Mouse (Mus musculus): ENCODE results near the gene Stx1a. TPM values are rescaled to one million over a fixed set of nuclear protein-coding genes. Genes with fewer than 3 reads are reported as not detected.
"Not testable (repeated sequence)": the region's sequence is repeated elsewhere in the genome, so short reads cannot be mapped to it uniquely, and the experiment has no call there.

The Stx1a gene
- polyA plus RNA-seq, 1 experiment from 2014 or later = 0.26 TPM

DNA sequence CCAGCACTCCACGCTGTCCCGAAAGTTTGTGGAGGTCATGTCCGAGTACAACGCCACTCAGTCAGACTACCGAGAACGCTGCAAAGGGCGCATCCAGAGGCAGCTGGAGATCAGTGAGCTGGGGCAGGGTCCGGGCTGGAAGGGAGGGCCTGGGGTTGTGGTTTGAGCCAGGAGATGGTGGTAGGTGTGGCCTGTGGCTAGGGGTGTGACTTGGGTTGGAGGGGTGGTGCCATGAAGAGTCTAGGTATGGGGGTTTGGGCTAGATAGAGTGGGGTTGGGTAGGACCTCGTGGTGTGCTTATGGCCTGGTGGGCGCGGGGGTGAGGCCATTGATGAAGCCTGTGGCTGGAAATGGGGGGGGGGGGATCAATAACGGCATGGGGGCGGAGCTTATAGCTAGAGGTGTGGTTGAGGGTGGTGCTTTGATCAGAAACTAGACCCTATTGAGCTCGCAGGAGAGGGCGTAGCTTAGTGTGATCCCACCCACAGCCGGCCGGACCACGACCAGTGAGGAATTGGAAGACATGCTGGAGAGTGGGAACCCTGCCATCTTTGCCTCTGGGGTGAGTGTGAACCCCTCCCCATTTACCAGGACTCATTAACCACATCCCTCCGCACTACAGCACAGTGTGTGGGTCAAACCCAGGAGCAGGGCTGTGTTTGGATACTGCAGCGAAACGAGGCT lies 19.0 kb downstream of the Stx1a start:
- no peak overlapping the region for H3K27ac ChIP-seq
- 89% methylated on average over 17 of the region's 21 CpGs for WGBS (ENCODE audit: missing documents)
- H3K4me3 ChIP-seq (ENCODE audit: inconsistent target) = no peak overlapping the region

DNA sequence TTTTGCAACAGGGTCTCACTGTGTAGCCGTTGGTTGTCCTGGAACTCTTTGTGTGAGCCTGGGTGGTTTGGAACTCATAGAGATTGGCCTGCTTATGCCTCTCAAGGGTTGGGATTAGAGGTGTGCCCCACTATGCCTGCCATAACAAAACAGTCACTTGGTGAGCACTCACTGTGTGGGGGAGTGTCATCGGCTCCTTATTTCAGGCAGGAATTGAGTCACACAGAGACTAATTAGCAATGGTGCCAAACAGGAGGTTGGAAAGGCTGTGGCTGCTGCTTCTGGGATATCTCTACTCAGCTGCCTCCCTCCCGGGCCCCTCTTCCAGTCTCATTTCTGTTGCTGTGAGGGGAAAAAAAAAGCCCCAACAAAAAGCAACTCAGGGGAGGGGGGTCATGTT lies 21.3 kb downstream of the Stx1a start:
- Histone ChIP-seq H3K36me3 (ENCODE audit: inconsistent target) (no peaks in the 10 kb centered on the region), H3K4me3 (ENCODE audit: inconsistent target) (no peak overlapping the region), H3K27ac (no peak overlapping the region), H3K79me2 (ENCODE audit: inconsistent target) (no peaks in the 10 kb centered on the region)
- WGBS (ENCODE audit: missing documents) = 100% methylated on average over 3 of the region's 3 CpGs

More for the DNA sequence above, 19.0 kb downstream of the Stx1a start:
- H3K36me3 ChIP-seq (ENCODE audit: inconsistent target) = no peaks in the 10 kb centered on the region
- no peaks in the 10 kb centered on the region for H3K79me2 ChIP-seq (ENCODE audit: inconsistent target)

DNA sequence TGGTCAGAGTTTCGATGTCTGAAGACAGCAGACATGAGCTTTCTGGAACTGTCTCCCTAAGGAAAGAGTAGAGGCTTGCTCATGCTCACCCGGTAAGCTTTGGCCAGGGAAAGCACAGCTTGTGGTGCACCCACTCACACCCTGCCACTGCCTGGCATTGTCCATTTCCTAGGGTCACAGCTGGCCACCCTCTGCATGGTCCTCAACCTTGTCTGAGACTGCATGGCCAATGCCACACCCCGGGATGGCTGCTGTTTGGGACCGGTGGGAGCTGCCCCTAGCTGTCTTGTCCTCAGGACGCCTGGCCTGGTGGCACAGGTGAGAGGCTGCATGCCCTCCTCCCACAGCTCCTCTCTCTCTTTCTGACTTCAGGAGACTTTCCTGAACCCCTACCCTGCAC lies 25.3 kb downstream of the Stx1a start:
- WGBS (ENCODE audit: missing documents) = 93% methylated on average over 2 of the region's 5 CpGs
- Histone ChIP-seq H3K79me2 (ENCODE audit: inconsistent target) (no peaks in the 10 kb centered on the region), H3K4me3 (ENCODE audit: inconsistent target) (no peak overlapping the region), H3K36me3 (ENCODE audit: inconsistent target) (peaks cover 10% of the 10 kb centered on the region; the same call in 1 of the 2 replicates), H3K27ac (no peak overlapping the region)

DNA sequence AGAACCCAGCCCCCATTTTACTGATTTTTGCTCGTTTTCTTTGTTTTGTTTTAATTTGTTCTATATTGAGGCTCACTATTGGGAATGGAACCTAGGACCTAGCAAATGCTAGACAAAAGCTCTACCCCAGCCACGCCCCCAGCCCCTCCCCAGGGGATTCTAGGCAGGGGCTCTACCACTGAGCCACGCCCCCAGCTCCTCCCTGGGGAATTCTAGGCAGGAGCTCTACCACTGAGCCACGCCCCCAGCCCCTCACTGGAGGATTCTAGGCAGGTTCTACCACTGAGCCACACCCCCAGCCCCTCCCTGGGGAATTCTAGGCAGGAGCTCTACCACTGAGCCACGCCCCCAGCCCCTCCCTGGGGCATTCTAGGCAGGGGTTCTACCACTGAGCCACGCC lies 26.0 kb downstream of the Stx1a start:
- 94% methylated on average over 5 of the region's 6 CpGs for WGBS (ENCODE audit: missing documents)
- peaks cover 17% of the 10 kb centered on the region for H3K36me3 ChIP-seq (ENCODE audit: inconsistent target)
- H3K27ac ChIP-seq; H3K79me2 ChIP-seq (ENCODE audit: inconsistent target); H3K4me3 ChIP-seq (ENCODE audit: inconsistent target): not testable (repeated sequence)

DNA sequence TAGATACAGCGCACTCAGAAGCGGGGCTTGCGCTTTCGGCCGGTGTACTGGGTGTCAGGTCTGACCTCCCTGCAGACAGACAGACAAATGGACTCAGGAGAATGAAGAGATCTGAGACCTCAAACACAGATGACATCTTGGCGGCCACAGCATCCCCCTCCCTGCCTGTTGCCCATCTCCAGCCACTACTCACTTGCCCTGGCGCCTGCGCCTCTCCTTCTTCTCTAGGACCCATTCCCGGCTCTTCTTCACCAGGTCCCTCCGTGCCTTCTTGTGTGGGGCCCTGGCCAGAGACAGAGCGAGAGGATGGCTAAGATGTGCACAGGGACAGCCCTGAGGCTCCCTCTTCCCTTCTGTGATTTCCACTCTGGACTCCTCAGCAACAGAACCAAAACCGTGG lies 30.1 kb downstream of the Stx1a start:
- H3K27ac ChIP-seq = no peak overlapping the region
- peaks cover 48% of the 10 kb centered on the region for H3K36me3 ChIP-seq (ENCODE audit: inconsistent target)
- H3K79me2 ChIP-seq (ENCODE audit: inconsistent target) = no peaks in the 10 kb centered on the region
- H3K4me3 ChIP-seq (ENCODE audit: inconsistent target) = no peak overlapping the region
- 96% methylated on average over 12 of the region's 12 CpGs for WGBS (ENCODE audit: missing documents)

DNA sequence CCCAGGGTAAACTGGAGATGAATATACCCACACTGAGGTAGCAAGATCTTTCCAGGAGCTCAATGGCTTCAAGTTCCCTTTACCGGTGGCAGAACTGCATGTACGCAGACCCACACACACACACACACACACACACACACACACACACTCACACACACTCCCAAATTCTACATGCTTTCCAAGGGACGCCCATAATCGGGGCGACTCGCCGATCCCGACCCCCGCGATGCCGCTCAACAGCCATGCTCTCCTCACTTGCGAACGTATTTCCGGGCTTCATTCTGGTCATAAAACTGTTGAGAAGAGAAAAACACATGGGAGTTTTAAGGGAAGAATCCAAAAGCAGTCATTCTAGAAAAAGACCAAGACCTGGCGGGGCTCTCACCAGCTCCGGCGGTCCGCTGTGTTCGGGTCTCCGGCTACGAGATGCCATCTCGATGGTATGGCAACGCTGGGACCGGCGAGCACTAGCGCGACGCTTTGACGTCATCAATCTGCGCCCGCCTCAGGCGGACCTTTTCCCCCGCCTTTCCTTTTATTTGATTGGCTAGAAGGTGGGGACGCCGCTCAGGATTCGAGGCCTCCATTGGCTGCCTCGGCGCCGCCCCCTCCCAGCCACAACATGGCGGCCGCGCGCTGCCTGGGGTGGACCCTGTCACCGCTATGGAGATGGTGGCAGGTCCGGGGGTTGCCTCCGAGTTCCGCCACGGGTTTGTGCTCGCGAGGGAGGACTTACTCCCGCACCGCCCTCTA lies 40.5 kb downstream of the Stx1a start, which contains the start of gene Dnajc30:
Gene Dnajc30 (plus strand): TSS at position 574 of the 753 bp plus-strand sequence.
- Histone ChIP-seq H3K27ac (no peak within 1 kb of the TSS), H3K4me3 (ENCODE audit: inconsistent target) (peak within 1 kb of the TSS; percentile 92), H3K79me2 (ENCODE audit: inconsistent target) (peaks cover 23% of the 10 kb centered on the region; the same call in 1 of the 2 replicates), H3K36me3 (ENCODE audit: inconsistent target) (peaks cover 17% of the 10 kb centered on the region; the same call in 1 of the 2 replicates)
- under 1% methylated on average over 52 of the region's 52 CpGs for WGBS (ENCODE audit: missing documents)

DNA sequence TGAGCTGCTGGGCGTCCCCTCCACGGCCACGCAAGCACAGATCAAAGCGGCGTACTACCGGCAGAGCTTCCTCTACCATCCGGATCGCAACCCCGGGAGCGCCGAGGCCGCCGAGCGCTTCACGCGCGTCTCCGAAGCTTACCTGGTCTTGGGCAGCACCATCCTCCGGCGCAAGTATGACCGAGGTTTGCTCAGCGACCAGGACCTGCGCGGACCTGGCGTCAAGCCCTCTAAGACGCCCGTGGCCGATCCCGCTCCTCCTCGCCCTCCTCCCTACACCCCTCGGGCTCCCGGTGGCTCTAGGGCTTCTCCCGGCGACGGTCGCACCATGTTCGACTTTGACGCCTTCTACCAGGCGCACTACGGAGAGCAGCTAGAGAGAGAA lies 41.1 kb downstream of the Stx1a start:
- peak overlapping the region; percentile 92 for H3K4me3 ChIP-seq (ENCODE audit: inconsistent target)
- H3K36me3 ChIP-seq (ENCODE audit: inconsistent target) = peaks cover 11% of the 10 kb centered on the region; the same call in 1 of the 2 replicates
- under 1% methylated on average over 40 of the region's 40 CpGs for WGBS (ENCODE audit: missing documents)
- peaks cover 23% of the 10 kb centered on the region; the same call in 1 of the 2 replicates for H3K79me2 ChIP-seq (ENCODE audit: inconsistent target)
- H3K27ac ChIP-seq = no peak overlapping the region

DNA sequence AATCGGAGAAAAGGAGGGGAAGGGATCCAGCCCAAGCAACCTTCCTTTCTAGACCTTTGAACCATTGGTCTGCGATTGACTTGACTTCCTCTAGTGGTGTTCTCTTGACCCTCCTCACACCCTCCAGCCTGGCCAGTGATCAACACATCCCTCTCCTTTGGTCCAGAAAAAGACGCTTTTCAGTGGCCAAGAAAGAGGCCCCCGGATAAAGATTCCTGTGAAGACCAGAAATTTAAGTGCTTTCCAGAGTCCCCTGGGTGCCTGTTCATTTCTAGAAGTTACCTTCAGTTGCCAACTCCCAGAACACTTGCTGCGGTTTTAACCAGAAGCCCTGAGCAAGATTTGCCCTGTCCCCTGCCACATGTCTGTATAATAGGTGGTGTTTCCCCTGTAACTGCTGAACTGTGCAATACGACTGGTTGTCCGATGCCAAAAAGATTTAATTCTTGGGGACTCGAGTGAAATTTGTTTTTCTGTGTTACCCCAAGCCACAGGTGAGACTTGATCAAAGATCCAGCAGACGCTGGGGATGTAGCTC lies 41.7 kb downstream of the Stx1a start, which contains the start of gene Bud23:
Gene Bud23 (minus strand): TSS at position 51 of the 538 bp plus-strand sequence.
- WGBS (ENCODE audit: missing documents) = 77% methylated on average over 7 of the region's 9 CpGs
- H3K27ac ChIP-seq; H3K36me3 ChIP-seq (ENCODE audit: inconsistent target): not testable (repeated sequence)
- Histone ChIP-seq H3K79me2 (ENCODE audit: inconsistent target) (peaks cover 23% of the 10 kb centered on the region; the same call in 1 of the 2 replicates), H3K4me3 (ENCODE audit: inconsistent target) (peak within 1 kb of the TSS; percentile 92)

DNA sequence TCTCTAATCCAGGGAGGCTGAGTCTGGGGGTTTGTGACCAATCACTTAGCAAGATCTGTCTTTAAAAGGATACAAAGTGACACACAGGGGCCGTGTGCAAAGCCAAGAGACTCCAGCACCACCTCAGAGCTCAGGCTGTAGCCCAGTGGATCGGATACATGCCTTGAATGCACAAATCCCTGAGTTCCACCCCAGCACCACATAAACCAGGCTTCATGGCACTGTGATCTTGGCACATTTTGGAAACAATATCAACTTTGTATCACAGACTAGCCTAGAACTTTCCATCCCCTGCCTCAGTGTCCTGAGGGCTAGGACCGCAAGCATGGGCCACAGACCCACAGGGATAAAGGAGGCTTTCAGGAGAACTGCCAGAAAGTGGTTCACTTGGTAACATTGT lies 42.7 kb downstream of the Stx1a start:
- Histone ChIP-seq H3K79me2 (ENCODE audit: inconsistent target) (peaks cover 23% of the 10 kb centered on the region; the same call in 1 of the 2 replicates), H3K27ac (no peak overlapping the region)
- 100% methylated on average over 3 of the region's 3 CpGs for WGBS (ENCODE audit: missing documents)

DNA sequence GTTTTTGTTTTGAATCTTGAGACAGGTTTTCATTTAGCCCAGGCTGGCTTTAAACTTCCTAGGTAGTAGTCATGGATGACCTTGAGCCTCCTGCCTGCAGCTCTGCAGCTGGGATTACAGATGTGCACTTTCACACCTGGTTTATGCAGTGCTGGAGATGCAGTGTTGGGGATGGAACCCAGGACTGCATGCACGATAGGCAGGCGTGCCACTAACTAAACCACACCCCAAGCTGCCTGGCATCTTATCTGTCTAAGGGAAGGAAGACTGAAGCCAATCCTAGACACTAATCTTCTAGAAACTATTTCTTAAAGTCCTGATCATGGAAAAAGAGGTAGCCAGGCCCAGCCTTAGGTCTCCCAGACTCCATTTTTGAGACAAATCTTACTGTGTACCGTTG lies 47.2 kb downstream of the Stx1a start:
- 90% methylated on average over 3 of the region's 3 CpGs for WGBS (ENCODE audit: missing documents)
- no peaks in the 10 kb centered on the region; the same call in 1 of the 2 replicates for H3K36me3 ChIP-seq (ENCODE audit: inconsistent target)
- no peaks in the 10 kb centered on the region; the same call in 1 of the 2 replicates for H3K79me2 ChIP-seq (ENCODE audit: inconsistent target)
- no peak overlapping the region for H3K4me3 ChIP-seq (ENCODE audit: inconsistent target)
- no peak overlapping the region for H3K27ac ChIP-seq

More for the DNA sequence above, 42.7 kb downstream of the Stx1a start:
- Histone ChIP-seq H3K36me3 (ENCODE audit: inconsistent target) (no peaks in the 10 kb centered on the region; the same call in 1 of the 2 replicates), H3K4me3 (ENCODE audit: inconsistent target) (no peak overlapping the region)

DNA sequence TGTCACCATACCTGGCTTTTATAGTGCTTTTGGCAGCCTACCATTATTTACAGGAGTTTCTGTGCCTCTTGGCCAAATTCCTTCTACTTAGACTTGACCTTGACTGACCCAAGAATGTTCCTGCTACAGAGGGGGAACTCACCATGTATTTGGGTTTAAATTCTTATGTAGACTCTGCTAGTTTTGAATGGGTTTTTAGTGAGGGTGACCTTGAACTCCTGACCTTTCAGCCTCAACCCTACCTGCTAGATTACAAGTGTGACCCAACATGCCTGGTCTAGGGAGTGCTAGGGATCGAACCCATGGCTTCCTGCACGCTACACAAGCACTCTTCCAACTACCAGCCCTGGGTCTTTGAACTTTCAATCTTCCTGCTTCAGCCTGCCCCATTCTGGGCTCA lies 48.8 kb downstream of the Stx1a start:
- Histone ChIP-seq H3K27ac (no peak overlapping the region), H3K36me3 (ENCODE audit: inconsistent target) (no peaks in the 10 kb centered on the region; the same call in 1 of the 2 replicates), H3K4me3 (ENCODE audit: inconsistent target) (no peak overlapping the region), H3K79me2 (ENCODE audit: inconsistent target) (no peaks in the 10 kb centered on the region)
- WGBS (ENCODE audit: missing documents) = 94% methylated on average over 2 of the region's 2 CpGs

DNA sequence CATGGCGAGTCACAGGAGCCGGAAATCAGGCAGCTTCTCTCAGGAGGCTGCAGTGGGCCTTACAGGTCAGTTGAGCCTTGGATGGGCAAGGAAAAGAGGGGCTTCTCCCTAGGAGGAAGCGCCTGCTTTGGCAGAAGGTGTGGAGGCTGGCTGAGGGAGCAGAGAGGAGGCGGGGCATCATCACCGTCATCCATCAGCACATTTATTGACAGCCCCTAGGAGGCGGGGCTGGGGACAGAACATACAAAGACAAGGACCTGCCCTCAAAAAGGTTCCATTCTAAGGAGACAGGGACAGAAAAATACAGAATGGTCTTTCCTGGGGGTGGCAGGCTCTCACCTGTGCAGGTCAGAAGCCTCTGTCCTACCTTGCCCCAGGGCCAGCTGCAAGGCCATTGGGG lies 49.4 kb downstream of the Stx1a start:
- WGBS (ENCODE audit: missing documents) = 92% methylated on average over 6 of the region's 6 CpGs
- H3K79me2 ChIP-seq (ENCODE audit: inconsistent target) = no peaks in the 10 kb centered on the region
- no peak overlapping the region for H3K4me3 ChIP-seq (ENCODE audit: inconsistent target)
- H3K36me3 ChIP-seq (ENCODE audit: inconsistent target) = no peaks in the 10 kb centered on the region
- H3K27ac ChIP-seq = no peak overlapping the region

DNA sequence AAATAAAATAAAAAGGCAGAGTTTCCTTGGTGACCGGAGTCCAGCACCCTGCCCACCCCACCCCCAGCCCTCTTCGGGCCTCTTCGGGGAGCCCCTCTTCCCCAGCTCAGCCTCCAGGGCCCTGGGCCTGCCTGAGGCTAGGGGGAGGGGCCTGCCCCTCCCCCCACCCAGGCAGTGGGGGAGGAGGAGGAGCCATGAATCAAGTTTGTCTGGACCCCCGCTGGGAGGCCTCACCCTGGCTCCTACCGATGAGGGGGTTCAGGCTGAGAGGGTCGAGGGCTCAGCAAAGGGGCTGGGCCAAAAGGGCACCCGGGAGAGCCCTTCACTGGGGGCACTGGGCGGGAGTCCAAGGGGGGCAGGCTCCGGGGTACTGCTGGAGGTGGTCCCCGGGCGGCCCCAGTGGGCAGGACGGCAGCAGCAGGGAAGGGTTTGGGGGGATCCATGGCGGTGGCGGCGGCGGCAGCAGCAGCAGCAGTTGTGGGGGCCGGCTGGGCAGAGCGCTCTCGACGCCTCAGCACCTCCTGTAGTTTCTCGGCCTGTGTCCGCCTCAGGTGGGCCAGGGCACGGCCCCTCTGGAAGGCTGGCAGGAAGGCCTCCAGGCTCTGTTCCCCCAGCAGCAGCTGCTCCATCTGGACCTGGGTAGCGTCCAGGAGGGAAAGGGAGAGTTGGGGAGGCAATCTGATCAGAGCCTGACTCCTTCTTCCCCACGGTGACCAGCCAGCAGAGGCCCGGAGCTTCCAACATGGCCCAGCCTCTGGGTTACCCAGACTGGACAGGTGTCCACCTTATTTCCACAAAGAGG lies 50.3 kb downstream of the Stx1a start:
- 71% methylated on average over 18 of the region's 26 CpGs for WGBS (ENCODE audit: missing documents)
- Histone ChIP-seq H3K79me2 (ENCODE audit: inconsistent target) (no peaks in the 10 kb centered on the region), H3K27ac (no peak overlapping the region), H3K36me3 (ENCODE audit: inconsistent target) (no peaks in the 10 kb centered on the region), H3K4me3 (ENCODE audit: inconsistent target) (no peak overlapping the region)

DNA sequence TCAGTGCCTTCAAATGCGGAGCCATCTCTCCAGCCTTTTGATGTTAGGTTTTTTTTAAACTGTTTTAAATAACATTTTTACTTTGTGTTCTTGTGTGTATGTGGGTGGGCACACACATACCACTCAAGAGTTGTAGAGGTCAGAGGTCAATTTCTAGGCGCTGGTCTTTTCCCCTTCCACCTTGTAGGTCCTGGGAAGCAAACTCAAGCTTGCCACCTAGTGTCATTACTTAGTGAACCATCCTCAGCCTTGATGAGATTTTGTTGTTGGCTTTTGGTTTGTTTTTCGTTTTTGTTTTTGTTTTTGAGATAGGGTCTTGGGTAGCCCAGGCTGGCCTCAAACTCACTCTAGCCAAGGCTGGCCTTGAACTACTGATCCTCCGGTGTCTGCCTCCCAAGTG lies 52.4 kb downstream of the Stx1a start:
- Histone ChIP-seq H3K27ac (no peak overlapping the region), H3K4me3 (ENCODE audit: inconsistent target) (no peak overlapping the region), H3K36me3 (ENCODE audit: inconsistent target) (no peaks in the 10 kb centered on the region), H3K79me2 (ENCODE audit: inconsistent target) (no peaks in the 10 kb centered on the region)
- WGBS (ENCODE audit: missing documents) = 64% methylated on average over 4 of the region's 4 CpGs
